Mouse (Mus musculus) liver, embryonic 13.5 days (tissue): ENCODE measurements at regions not wholly inside any gene's neighbourhood (a gene's known extent, or its start where the extent isn't known, plus 50 kb on each side); places are given as distances from the start of the nearest gene placed in this dataset.
A peak's percentile ranks its signal among the peaks of the same experiment; 100 is the strongest.

ENCODE experiments used
- ATAC-seq: fragments of 200-750 bp; cut with Nextera tagmentation; 2 replicates; pipeline ENCODE4 v1.8.0; 2017; ENCODE audit warnings: low read depth, mild to moderate bottlenecking, moderate number of reproducible peaks, moderate library complexity
- DNase-seq: peaks from one replicate; pipeline ENCODE4 v3.0.0; 2022
- H3K27ac ChIP-seq: fragments of 300-500 bp; sonication (generic); 2 replicates; pipeline ENCODE4 v1.5.1; 2015; ENCODE audit warnings: moderate library complexity, mild to moderate bottlenecking, inconsistent platforms
- H3K27me3 ChIP-seq: fragments of 300-500 bp; sonication (generic); 2 replicates; pipeline ENCODE4 v1.6.1; 2015; ENCODE audit warnings: mild to moderate bottlenecking, inconsistent platforms
- H3K36me3 ChIP-seq: fragments of 300-500 bp; sonication (generic); 2 replicates; pipeline ENCODE4 v1.6.1; 2015; ENCODE audit warnings: mild to moderate bottlenecking, inconsistent platforms
- H3K4me1 ChIP-seq: fragments of 300-500 bp; sonication (generic); replicated peaks from 2 replicates; pipeline ENCODE4 v1.6.1; 2015; ENCODE audit warnings: inconsistent platforms
- H3K4me2 ChIP-seq: fragments of 300-500 bp; sonication (generic); 2 replicates; pipeline ENCODE4 v1.6.1; 2015; ENCODE audit warnings: inconsistent platforms, mild to moderate bottlenecking, moderate library complexity
- H3K4me3 ChIP-seq: fragments of 300-500 bp; sonication (generic); replicated peaks from 2 replicates; pipeline ENCODE4 v1.5.1; 2015; ENCODE audit warnings: mild to moderate bottlenecking, inconsistent platforms
- H3K9ac ChIP-seq: fragments of 300-500 bp; sonication (generic); 2 replicates; pipeline ENCODE4 v1.6.1; 2015; ENCODE audit warnings: mild to moderate bottlenecking, inconsistent platforms
- H3K9me3 ChIP-seq: fragments of 300-500 bp; sonication (generic); replicated peaks from 2 replicates; pipeline ENCODE4 v1.6.1; 2016; ENCODE audit warnings: inconsistent platforms
- WGBS: fragments of 180-500 bp; shearing (Covaris S2); methylation state at CpG from one replicate; pipeline ENCODE4 v1.1.7; 2015; ENCODE audit not compliant: insufficient replicate concordance; 5-methylcytosine and 5-hydroxymethylcytosine counted together

- H3K9ac ChIP-seq: no peak overlapping the region
- H3K9me3 ChIP-seq: no peaks in the 10 kb centered on the region
- H3K27ac ChIP-seq: no peak overlapping the region
- H3K36me3 ChIP-seq: no peaks in the 10 kb centered on the region
- DNase-seq: no peak
- H3K4me2 ChIP-seq: no peak overlapping the region
- H3K4me1 ChIP-seq: peaks cover 4% of the 10 kb centered on the region; the same call in 1 of the 2 replicates
- H3K27me3 ChIP-seq: peaks cover 41% of the 10 kb centered on the region
- WGBS: 54% methylated on average over 4 of the region's 4 CpGs
- no peak for ATAC-seq
- no peak overlapping the region for H3K4me3 ChIP-seq
These were observed 73.2 kb upstream of the 1600014C23Rik start for GRCm38 (mm10) chr17:45806831-45807230.

GRCm38 (mm10) chr17:45806430-45806829 lies 72.8 kb upstream of the 1600014C23Rik start:
- Histone ChIP-seq H3K36me3 (no peaks in the 10 kb centered on the region), H3K27ac (no peak overlapping the region), H3K4me3 (no peak overlapping the region), H3K4me1 (peaks cover 4% of the 10 kb centered on the region; the same call in 1 of the 2 replicates), H3K4me2 (no peak overlapping the region), H3K9ac (no peak overlapping the region), H3K27me3 (peaks cover 41% of the 10 kb centered on the region), H3K9me3 (no peaks in the 10 kb centered on the region)
- DNase-seq: no peak
- no peak for ATAC-seq
- WGBS: 45% methylated on average over 5 of the region's 5 CpGs

- H3K27ac ChIP-seq: no peak overlapping the region
- DNase-seq: no peak
- WGBS: 12% methylated on average over 35 of the region's 35 CpGs
- H3K27me3 ChIP-seq: peaks cover 41% of the 10 kb centered on the region
- peak overlapping the region; percentile 24; the same call in 1 of the 2 replicates for H3K4me2 ChIP-seq
- H3K4me1 ChIP-seq: peaks cover 4% of the 10 kb centered on the region; the same call in 1 of the 2 replicates
- ATAC-seq: no peak
- no peak overlapping the region for H3K4me3 ChIP-seq
- H3K36me3 ChIP-seq: no peaks in the 10 kb centered on the region
- H3K9ac ChIP-seq: no peak overlapping the region
- H3K9me3 ChIP-seq: no peaks in the 10 kb centered on the region
These were observed 71.9 kb upstream of the 1600014C23Rik start for GRCm38 (mm10) chr17:45805471-45806082.

- no peaks in the 10 kb centered on the region for H3K36me3 ChIP-seq
These were observed 69.7 kb upstream of the 1600014C23Rik start for GRCm38 (mm10) chr17:45803331-45803730.

GRCm38 (mm10) chr17:45802439-45802838 lies 68.8 kb upstream of the 1600014C23Rik start:
- no peak for DNase-seq
- H3K4me3 ChIP-seq: no peak overlapping the region
- WGBS: 72% methylated on average over 8 of the region's 8 CpGs
- H3K27me3 ChIP-seq: peaks cover 34% of the 10 kb centered on the region
- H3K36me3 ChIP-seq: no peaks in the 10 kb centered on the region
- no peaks in the 10 kb centered on the region for H3K9me3 ChIP-seq
- no peak for ATAC-seq
- H3K9ac ChIP-seq: no peak overlapping the region
- peaks cover 4% of the 10 kb centered on the region; the same call in 1 of the 2 replicates for H3K4me1 ChIP-seq
- no peak overlapping the region for H3K4me2 ChIP-seq
- no peak overlapping the region for H3K27ac ChIP-seq

More at GRCm38 (mm10) chr17:45803331-45803730, 69.7 kb upstream of the 1600014C23Rik start:
- no peaks in the 10 kb centered on the region for H3K9me3 ChIP-seq
- peaks cover 37% of the 10 kb centered on the region for H3K27me3 ChIP-seq
- no peak for ATAC-seq
- H3K4me1 ChIP-seq: peaks cover 4% of the 10 kb centered on the region; the same call in 1 of the 2 replicates
- no peak for DNase-seq
- no peak overlapping the region for H3K27ac ChIP-seq
- WGBS: 78% methylated on average over 8 of the region's 8 CpGs
- H3K9ac ChIP-seq: no peak overlapping the region
- H3K4me3 ChIP-seq: no peak overlapping the region
- H3K4me2 ChIP-seq: no peak overlapping the region

GRCm38 (mm10) chr17:45799725-45800124 lies 66.1 kb upstream of the 1600014C23Rik start:
- no peaks in the 10 kb centered on the region for H3K36me3 ChIP-seq
- H3K27ac ChIP-seq: no peak overlapping the region
- no peaks in the 10 kb centered on the region for H3K4me1 ChIP-seq
- no peak for ATAC-seq
- no peak for DNase-seq
- no peak overlapping the region for H3K4me3 ChIP-seq
- no peak overlapping the region for H3K4me2 ChIP-seq
- peaks cover 8% of the 10 kb centered on the region for H3K27me3 ChIP-seq
- H3K9me3 ChIP-seq: no peaks in the 10 kb centered on the region
- 55% methylated on average over 1 of the region's 1 CpGs for WGBS
- no peak overlapping the region for H3K9ac ChIP-seq

GRCm38 (mm10) chr17:45798996-45799395 lies 65.4 kb upstream of the 1600014C23Rik start:
- no peak for DNase-seq
- Histone ChIP-seq H3K4me2 (no peak overlapping the region), H3K4me1 (no peaks in the 10 kb centered on the region), H3K36me3 (no peaks in the 10 kb centered on the region), H3K27ac (no peak overlapping the region), H3K27me3 (peaks cover under 1% of the 10 kb centered on the region), H3K9ac (no peak overlapping the region), H3K4me3 (no peak overlapping the region), H3K9me3 (no peaks in the 10 kb centered on the region)
- 57% methylated on average over 11 of the region's 11 CpGs for WGBS
- no peak for ATAC-seq

GRCm38 (mm10) chr17:45798456-45798855 lies 64.8 kb upstream of the 1600014C23Rik start:
- Histone ChIP-seq H3K9ac (no peak overlapping the region), H3K27me3 (no peaks in the 10 kb centered on the region), H3K9me3 (no peaks in the 10 kb centered on the region), H3K4me2 (no peak overlapping the region), H3K4me3 (no peak overlapping the region), H3K36me3 (no peaks in the 10 kb centered on the region), H3K4me1 (no peaks in the 10 kb centered on the region), H3K27ac (no peak overlapping the region)
- no peak for DNase-seq
- ATAC-seq: no peak
- 57% methylated on average over 8 of the region's 8 CpGs for WGBS

- WGBS: 57% methylated on average over 6 of the region's 6 CpGs
- DNase-seq: no peak
- H3K4me2 ChIP-seq: no peak overlapping the region
- H3K9me3 ChIP-seq: no peaks in the 10 kb centered on the region
- no peaks in the 10 kb centered on the region for H3K36me3 ChIP-seq
- no peaks in the 10 kb centered on the region for H3K27me3 ChIP-seq
- H3K4me1 ChIP-seq: no peaks in the 10 kb centered on the region
- no peak for ATAC-seq
- no peak overlapping the region for H3K27ac ChIP-seq
- H3K4me3 ChIP-seq: no peak overlapping the region
- H3K9ac ChIP-seq: no peak overlapping the region
These were observed 63.5 kb upstream of the 1600014C23Rik start for GRCm38 (mm10) chr17:45797121-45797520.

GRCm38 (mm10) chr17:45794926-45795325 lies 61.3 kb upstream of the 1600014C23Rik start:
- no peak overlapping the region for H3K4me3 ChIP-seq
- H3K9ac ChIP-seq: no peak overlapping the region
- WGBS: 63% methylated on average over 7 of the region's 7 CpGs
- no peaks in the 10 kb centered on the region for H3K4me1 ChIP-seq
- no peaks in the 10 kb centered on the region for H3K27me3 ChIP-seq
- no peaks in the 10 kb centered on the region for H3K9me3 ChIP-seq
- ATAC-seq (no peak), DNase-seq (no peak)
- no peak overlapping the region for H3K27ac ChIP-seq
- H3K36me3 ChIP-seq: no peaks in the 10 kb centered on the region
- H3K4me2 ChIP-seq: no peak overlapping the region

GRCm38 (mm10) chr17:45790959-45791520 lies 57.4 kb upstream of the 1600014C23Rik start:
- no peaks in the 10 kb centered on the region for H3K36me3 ChIP-seq
- no peaks in the 10 kb centered on the region for H3K4me1 ChIP-seq
- no peak overlapping the region for H3K4me3 ChIP-seq
- DNase-seq (no peak), ATAC-seq (no peak)
- H3K27me3 ChIP-seq: no peaks in the 10 kb centered on the region
- H3K4me2 ChIP-seq: no peak overlapping the region
- no peaks in the 10 kb centered on the region for H3K9me3 ChIP-seq
- H3K9ac ChIP-seq: no peak overlapping the region
- H3K27ac ChIP-seq: no peak overlapping the region
- WGBS: 37% methylated on average over 8 of the region's 8 CpGs

- 43% methylated on average over 6 of the region's 6 CpGs for WGBS
- Histone ChIP-seq H3K4me3 (no peak overlapping the region), H3K9me3 (no peaks in the 10 kb centered on the region), H3K4me2 (no peak overlapping the region), H3K27me3 (no peaks in the 10 kb centered on the region), H3K4me1 (peaks cover 5% of the 10 kb centered on the region; the same call in 1 of the 2 replicates), H3K9ac (no peak overlapping the region), H3K36me3 (no peaks in the 10 kb centered on the region), H3K27ac (no peak overlapping the region)
- DNase-seq (no peak), ATAC-seq (no peak)
These were observed 56.1 kb upstream of the 1600014C23Rik start for GRCm38 (mm10) chr17:45789777-45790176.
